Mouse (Mus musculus) liver, postnatal 0 days (tissue): ENCODE measurements around the gene Hlcs.

Experiments
- CTCF ChIP-seq: sonication (generic); IDR thresholded peaks from 2 replicates; pipeline ENCODE4 v1.5.1; 2016; ENCODE audit warnings: antibody characterized with exemption, low read depth
- EP300 ChIP-seq: IDR thresholded peaks from 2 replicates; pipeline ENCODE4 v1.6.1; 2016; ENCODE audit warnings: antibody characterized with exemption, low read depth, mild to moderate bottlenecking

GRCm38 (mm10) chr16:94240190-94240589, 73.2 kb downstream of the Hlcs start:
- TF ChIP-seq CTCF, result 0 out of 2 replicates have a peak, but pooled peaks have one; percentile 15
- no peak for TF ChIP-seq EP300
